Mouse (Mus musculus): ENCODE results near the gene Kank2. TPM values are rescaled to one million over a fixed set of nuclear protein-coding genes. Genes with fewer than 3 reads are reported as not detected.

Kank2 gene
- polyA plus RNA-seq, 1 experiment: 62.3 TPM

DNA sequence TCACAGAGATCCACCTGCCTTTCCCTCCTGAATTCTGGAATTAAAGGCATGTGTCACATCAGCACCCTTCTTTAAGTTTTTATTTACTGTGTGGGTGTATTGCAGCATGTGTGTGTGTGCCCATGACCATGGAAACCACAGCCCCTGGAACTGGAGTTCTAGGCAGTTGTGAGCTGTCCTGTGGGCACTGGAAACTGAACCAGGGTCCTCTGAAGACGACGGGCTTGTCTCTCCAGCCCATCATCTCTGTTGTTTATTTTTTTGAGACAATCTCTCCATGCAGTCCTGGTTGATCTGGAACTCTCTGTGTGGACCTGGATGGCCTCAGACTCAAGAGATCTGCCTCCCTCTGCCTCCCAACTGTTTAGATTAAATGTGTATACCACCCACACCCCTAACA lies 81.5 kb downstream of the Kank2 start:
- no peak overlapping the region for H3K27ac ChIP-seq (ENCODE audit: insufficient read depth, low read length)
- H3K4me1 ChIP-seq (ENCODE audit: control insufficient read depth, insufficient read depth, low read length): no peaks in the 10 kb centered on the region
- H3K36me3 ChIP-seq (ENCODE audit: control insufficient read depth, insufficient read depth, low read length, poor library complexity, severe bottlenecking): no peaks in the 10 kb centered on the region
- TF ChIP-seq POLR2A (IDR thresholded peaks at IDR 0.05; ENCODE audit: insufficient read depth, low read length) (no peak), EP300 (IDR thresholded peaks at IDR 0.05; ENCODE audit: insufficient read depth, low read depth, low read length) (no peak), CTCF (IDR thresholded peaks at IDR 0.05; ENCODE audit: low read depth, low read length) (no peak)
- H3K9ac ChIP-seq (ENCODE audit: low read depth, poor library complexity, severe bottlenecking): no peak overlapping the region
- H3K4me3 ChIP-seq (ENCODE audit: low read depth, low read length): no peak overlapping the region
- no peaks in the 10 kb centered on the region for H3K9me3 ChIP-seq (replicated peaks; ENCODE audit: control insufficient read depth, insufficient read depth, low read length, poor library complexity, severe bottlenecking)
- H3K27me3 ChIP-seq (ENCODE audit: control insufficient read depth, insufficient read depth, low read length, poor library complexity, severe bottlenecking): no peaks in the 10 kb centered on the region

Other genes starting within 250 kb of the Kank2 start
- 18.1 and 19.2 TPM in 2 replicates for gene Timm29, start 206.0 kb downstream of the Kank2 start, polyA plus RNA-seq (2011; ENCODE audit: insufficient read depth, insufficient read length, low read depth, missing spikeins)
- gene Yipf2, start 205.9 kb downstream of the Kank2 start, polyA plus RNA-seq (2011; ENCODE audit: insufficient read depth, insufficient read length, low read depth, missing spikeins): 17.4 and 18.9 TPM in 2 replicates
- 100.0 and 111 TPM in 2 replicates for gene Smarca4, start 182.6 kb downstream of the Kank2 start, polyA plus RNA-seq (2011; ENCODE audit: insufficient read depth, insufficient read length, low read depth, missing spikeins)
- 79.3 and 80.6 TPM in 2 replicates for gene Ldlr, start 75.3 kb downstream of the Kank2 start, polyA plus RNA-seq (2011; ENCODE audit: insufficient read depth, insufficient read length, low read depth, missing spikeins)
- gene Spc24, start 38.4 kb downstream of the Kank2 start, polyA plus RNA-seq (2011; ENCODE audit: insufficient read depth, insufficient read length, low read depth, missing spikeins): 56.6 and 62.5 TPM in 2 replicates
- not detected in 2 replicates for gene Angptl8, start 36.8 kb upstream of the Kank2 start, polyA plus RNA-seq (2011; ENCODE audit: insufficient read depth, insufficient read length, low read depth, missing spikeins)
- 74.9 and 80.8 TPM in 2 replicates for gene Dock6, start 53.9 kb upstream of the Kank2 start, polyA plus RNA-seq (2011; ENCODE audit: insufficient read depth, insufficient read length, low read depth, missing spikeins)
- 5.7 and 7.8 TPM in 2 replicates for gene Rab3d, start 119.4 kb upstream of the Kank2 start, polyA plus RNA-seq (2011; ENCODE audit: insufficient read depth, insufficient read length, low read depth, missing spikeins)
- 2.9 and 4.9 TPM in 2 replicates for gene Ccdc159, start 128.7 kb upstream of the Kank2 start, polyA plus RNA-seq (2011; ENCODE audit: insufficient read depth, insufficient read length, low read depth, missing spikeins)
- gene Tmem205, start 128.8 kb upstream of the Kank2 start, polyA plus RNA-seq (2011; ENCODE audit: insufficient read depth, insufficient read length, low read depth, missing spikeins): 19.9 and 21.4 TPM in 2 replicates
- 5.4 and 5.6 TPM in 2 replicates for gene Plppr2, start 138.3 kb upstream of the Kank2 start, polyA plus RNA-seq (2011; ENCODE audit: insufficient read depth, insufficient read length, low read depth, missing spikeins)
- gene Swsap1, start 157.0 kb upstream of the Kank2 start, polyA plus RNA-seq (2011; ENCODE audit: insufficient read depth, insufficient read length, low read depth, missing spikeins): 8.5 TPM in 2 replicates
- 0.57 and 1.9 TPM in 2 replicates for gene Epor, start 164.8 kb upstream of the Kank2 start, polyA plus RNA-seq (2011; ENCODE audit: insufficient read depth, insufficient read length, low read depth, missing spikeins)
- gene Rgl3, start 190.7 kb upstream of the Kank2 start, polyA plus RNA-seq (2011; ENCODE audit: insufficient read depth, insufficient read length, low read depth, missing spikeins): 9.2 and 9.7 TPM in 2 replicates
- 1.6 and 2.8 TPM in 2 replicates for gene Ccdc151, start 203.9 kb upstream of the Kank2 start, polyA plus RNA-seq (2011; ENCODE audit: insufficient read depth, insufficient read length, low read depth, missing spikeins)
- 108 and 116 TPM in 2 replicates for gene Prkcsh, start 204.1 kb upstream of the Kank2 start, polyA plus RNA-seq (2011; ENCODE audit: insufficient read depth, insufficient read length, low read depth, missing spikeins)

Measured in ES-Bruce4 (cell line).